Mouse (Mus musculus): ENCODE results near the gene Pum3. TPM values are rescaled to one million over a fixed set of nuclear protein-coding genes. Genes with fewer than 3 reads are reported as not detected.

Gene Pum3
- total and polyA plus RNA-seq, 3 experiments: 98.3 to 181 (median 166) TPM

DNA sequence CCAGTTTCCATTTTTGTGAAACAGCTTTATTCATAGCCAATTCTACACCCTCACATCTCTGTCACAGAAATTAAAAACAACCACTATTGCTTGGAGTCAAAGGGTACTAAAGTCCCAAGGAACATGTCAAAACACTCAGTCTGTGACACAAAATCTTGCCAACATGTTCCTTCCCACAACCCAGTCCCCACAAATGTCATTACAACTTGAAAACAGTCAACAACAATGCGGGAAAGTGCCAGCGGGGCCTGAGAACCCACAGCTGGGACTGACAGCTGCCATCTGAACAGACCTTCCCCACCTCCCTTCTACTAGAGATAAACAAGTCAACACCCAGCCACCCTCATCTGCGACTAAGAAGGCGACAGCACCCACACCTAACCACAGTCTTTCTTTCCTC is 18.9 kb downstream of the Pum3 start:
- no peaks in the 10 kb centered on the region for H3K4me1 ChIP-seq (ENCODE audit: control insufficient read depth in 1 of 2, insufficient read depth in 2 of 2, low read length in 2 of 2)
- no peaks in the 10 kb centered on the region for H3K79me2 ChIP-seq (ENCODE audit: control insufficient read depth, insufficient read depth, low read length, poor library complexity)
- no peaks in the 10 kb centered on the region for H3K27me3 ChIP-seq (ENCODE audit: control insufficient read depth in 1 of 2, insufficient read depth in 2 of 2, low read length in 2 of 2)
- H3K36me3 ChIP-seq (ENCODE audit: control insufficient read depth in 1 of 2, insufficient read depth in 2 of 2, low read length in 2 of 2): peaks cover 0 to 38% of the 10 kb centered on the region in 2 experiments; a peak in 2 of 4 replicates
- DNase-seq (ENCODE audit: low read depth, low spot score): no peak
- H3K9ac ChIP-seq (ENCODE audit: control insufficient read depth, low read depth, low read length, poor library complexity, severe bottlenecking): no peak overlapping the region
- no peak for TF ChIP-seq MAX (IDR thresholded peaks at IDR 0.05; ENCODE audit: low read length)
- TF ChIP-seq CHD2 (IDR thresholded peaks at IDR 0.05; ENCODE audit: low read length): no peak
- no peak for TF ChIP-seq SMC3 (IDR thresholded peaks at IDR 0.05; ENCODE audit: low read depth, low read length)
- TF ChIP-seq TAL1 (IDR thresholded peaks at IDR 0.05; ENCODE audit: low read length): no peak
- TF ChIP-seq JUND (IDR thresholded peaks at IDR 0.05; ENCODE audit: low read depth, low read length): no peak
- TF ChIP-seq MXI1 (IDR thresholded peaks at IDR 0.05; ENCODE audit: low read depth, low read length): no peak
- TF ChIP-seq MAZ (IDR thresholded peaks at IDR 0.05; ENCODE audit: low read depth, low read length): no peak
- TF ChIP-seq MEF2A (IDR thresholded peaks at IDR 0.05; ENCODE audit: extremely low read depth, insufficient replicate concordance, low read depth, low read length, poor library complexity, severe bottlenecking): no peak
- TF ChIP-seq TBP (IDR thresholded peaks at IDR 0.05; ENCODE audit: low read depth, low read length): no peak
- TF ChIP-seq MYB (IDR thresholded peaks at IDR 0.05; ENCODE audit: low read depth, low read length): no peak
- TF ChIP-seq USF1 (IDR thresholded peaks at IDR 0.05; ENCODE audit: low read depth, low read length): no peak
- TF ChIP-seq POLR2A (IDR thresholded peaks at IDR 0.05; ENCODE audit: control insufficient read depth in 1 of 2, insufficient read depth in 1 of 2, low read depth in 1 of 2, low read length in 2 of 2, poor library complexity in 1 of 2): no peak
- no peak for TF ChIP-seq ZKSCAN1 (IDR thresholded peaks at IDR 0.05; ENCODE audit: low read depth, low read length)
- TF ChIP-seq ZC3H11A (IDR thresholded peaks at IDR 0.05; ENCODE audit: low read depth, low read length): no peak
- TF ChIP-seq EP300 (IDR thresholded peaks at IDR 0.05; ENCODE audit: low read depth in 1 of 2, low read length in 2 of 2): no peak
- no peak for TF ChIP-seq NELFE (IDR thresholded peaks at IDR 0.05; ENCODE audit: low read depth, low read length)
- TF ChIP-seq TCF12 (IDR thresholded peaks at IDR 0.05; ENCODE audit: low read depth, low read length): no peak
- no peak overlapping the region for H3K4me3 ChIP-seq (ENCODE audit: control insufficient read depth in 1 of 2, insufficient read depth in 1 of 2, low read depth in 2 of 2, low read length in 2 of 2)
- H3K27ac ChIP-seq (ENCODE audit: control insufficient read depth, low read depth, low read length): no peak overlapping the region
- H3K9me3 ChIP-seq (replicated peaks; ENCODE audit: insufficient read depth, low read length): no peaks in the 10 kb centered on the region

- Histone ChIP-seq H3K4me1 (ENCODE audit: control insufficient read depth in 1 of 2, insufficient read depth in 2 of 2, low read length in 2 of 2) (no peaks in the 10 kb centered on the region), H3K27ac (ENCODE audit: control insufficient read depth, low read depth, low read length) (no peak overlapping the region), H3K79me2 (ENCODE audit: control insufficient read depth, insufficient read depth, low read length, poor library complexity) (no peaks in the 10 kb centered on the region), H3K9ac (ENCODE audit: control insufficient read depth, low read depth, low read length, poor library complexity, severe bottlenecking) (no peak overlapping the region), H3K4me3 (ENCODE audit: control insufficient read depth in 1 of 2, insufficient read depth in 1 of 2, low read depth in 2 of 2, low read length in 2 of 2) (no peak overlapping the region), H3K36me3 (ENCODE audit: control insufficient read depth in 1 of 2, insufficient read depth in 2 of 2, low read length in 2 of 2) (peaks cover 0 to 31% of the 10 kb centered on the region in 2 experiments; a peak in 2 of 4 replicates), H3K9me3 (replicated peaks; ENCODE audit: insufficient read depth, low read length) (no peaks in the 10 kb centered on the region), H3K27me3 (ENCODE audit: control insufficient read depth in 1 of 2, insufficient read depth in 2 of 2, low read length in 2 of 2) (no peaks in the 10 kb centered on the region)
- no peak for DNase-seq (ENCODE audit: low read depth, low spot score)
- TF ChIP-seq MYB (IDR thresholded peaks at IDR 0.05; ENCODE audit: low read depth, low read length): no peak
- no peak for TF ChIP-seq NRF1 (IDR thresholded peaks at IDR 0.05; ENCODE audit: insufficient read depth, low read depth, low read length, poor library complexity, severe bottlenecking)
- no peak for TF ChIP-seq TAL1 (IDR thresholded peaks at IDR 0.05; ENCODE audit: low read length)
- no peak for TF ChIP-seq TCF12 (IDR thresholded peaks at IDR 0.05; ENCODE audit: low read depth, low read length)
- TF ChIP-seq CTCF (IDR thresholded peaks at IDR 0.05 in 2 of 3, conservative IDR thresholded peaks at IDR 0.05 in 1 of 3; ENCODE audit: control insufficient read depth in 1 of 3, insufficient read depth in 1 of 3, low read depth in 2 of 3, low read length in 3 of 3, poor library complexity in 1 of 3, severe bottlenecking in 1 of 3): no peak
- TF ChIP-seq HCFC1 (IDR thresholded peaks at IDR 0.05; ENCODE audit: low read depth, low read length): no peak
- TF ChIP-seq ZC3H11A (IDR thresholded peaks at IDR 0.05; ENCODE audit: low read depth, low read length): no peak
- no peak for TF ChIP-seq ZKSCAN1 (IDR thresholded peaks at IDR 0.05; ENCODE audit: low read depth, low read length)
- no peak for TF ChIP-seq TBP (IDR thresholded peaks at IDR 0.05; ENCODE audit: low read depth, low read length)
- TF ChIP-seq ELF1 (IDR thresholded peaks at IDR 0.05; ENCODE audit: low read depth, low read length): no peak
- no peak for TF ChIP-seq ZNF384 (IDR thresholded peaks at IDR 0.05; ENCODE audit: low read depth, low read length)
- no peak for TF ChIP-seq KAT2A (conservative IDR thresholded peaks at IDR 0.05; ENCODE audit: low read depth, low read length)
- TF ChIP-seq ETS1 (IDR thresholded peaks at IDR 0.05; ENCODE audit: low read depth, low read length): no peak
- TF ChIP-seq ZMIZ1 (IDR thresholded peaks at IDR 0.05; ENCODE audit: low read depth, low read length): no peak
- no peak for TF ChIP-seq SMC3 (IDR thresholded peaks at IDR 0.05; ENCODE audit: low read depth, low read length)
- no peak for TF ChIP-seq GABPA (IDR thresholded peaks at IDR 0.05; ENCODE audit: low read depth, low read length)
- no peak for TF ChIP-seq JUND (IDR thresholded peaks at IDR 0.05; ENCODE audit: low read depth, low read length)
- TF ChIP-seq NELFE (IDR thresholded peaks at IDR 0.05; ENCODE audit: low read depth, low read length): no peak
These were observed 19.8 kb downstream of the Pum3 start for GRCm38 (mm10) chr19:27409782-27410181.
